Comparison of ENCODE assay signal across 12 mouse cellular contexts in genomic region chr2:18038895-18039371, GRCm38 (mm10). TPM values are rescaled to one million over a fixed set of nuclear protein-coding genes. Genes with fewer than 3 reads are reported as not detected.
A peak's percentile ranks its signal among the peaks of the same experiment; 100 is the strongest.
DNase-seq lines count a peak whose midpoint lies in the region; ATAC-seq lines count a peak whose summit lies in the region.
"Had no signal": no experiment of that assay in that cellular context is flagged by ENCODE, and none has a peak within 500 bp of the region (broad histone marks: within the 10 kb centered on the region; RNA-seq: fewer than 3 reads in every experiment).

No protein-coding gene starts in this region.

- no peak overlapping the region for H3K4me3 ChIP-seq in kidney, embryonic 15.5 days (replicated peaks)
- peak overlapping the region; percentile 39 for H3K4me3 ChIP-seq in forebrain, embryonic 11.5 days (ENCODE audit: low read depth, low read length)
- no peak overlapping the region for H3K4me3 ChIP-seq in intestine, embryonic 15.5 days (replicated peaks)
- H3K4me3 ChIP-seq in neural tube, embryonic 14.5 days (ENCODE audit: low read depth, low read length): no peak overlapping the region

- H3K4me1 ChIP-seq in kidney, embryonic 15.5 days: peaks cover 66% of the 10 kb centered on the region
- H3K4me1 ChIP-seq in forebrain, embryonic 11.5 days (replicated peaks; ENCODE audit: control insufficient read depth, insufficient read depth, low read length): peaks cover 40% of the 10 kb centered on the region
- H3K4me1 ChIP-seq in intestine, embryonic 15.5 days (replicated peaks): peaks cover 23% of the 10 kb centered on the region
- H3K4me1 ChIP-seq in neural tube, embryonic 14.5 days (ENCODE audit: control insufficient read depth, insufficient read depth, low read length): peaks cover 41% of the 10 kb centered on the region

- 54% methylated on average over 10 of the region's 10 CpGs for WGBS in kidney, embryonic 15.5 days
- WGBS in forebrain, embryonic 11.5 days: 18% methylated on average over 10 of the region's 10 CpGs
- 68% methylated on average over 10 of the region's 10 CpGs for WGBS in intestine, embryonic 15.5 days
- WGBS in neural tube, embryonic 14.5 days: 27% methylated on average over 10 of the region's 10 CpGs

- no peak overlapping the region; the same call in 1 of the 2 replicates for H3K4me2 ChIP-seq in kidney, embryonic 15.5 days
- H3K4me2 ChIP-seq in forebrain, embryonic 11.5 days (ENCODE audit: low read depth, low read length, severe bottlenecking): peak overlapping the region; percentile 82
- H3K4me2 ChIP-seq in intestine, embryonic 15.5 days (replicated peaks): no peak overlapping the region; the same call in 1 of the 2 replicates
- peak overlapping the region; percentile 61 for H3K4me2 ChIP-seq in neural tube, embryonic 14.5 days (ENCODE audit: low read depth, low read length)

- H3K27me3 ChIP-seq in kidney, embryonic 15.5 days: no peaks in the 10 kb centered on the region
- H3K27me3 ChIP-seq in forebrain, embryonic 11.5 days (ENCODE audit: control insufficient read depth, insufficient read depth, low read length): no peaks in the 10 kb centered on the region
- no peaks in the 10 kb centered on the region for H3K27me3 ChIP-seq in intestine, embryonic 15.5 days (replicated peaks)
- H3K27me3 ChIP-seq in neural tube, embryonic 14.5 days (ENCODE audit: control insufficient read depth, insufficient read depth, low read length): no peaks in the 10 kb centered on the region
- H3K27me3 ChIP-seq: lung, embryonic 15.5 days had no signal

- no peak for ATAC-seq in kidney, embryonic 15.5 days (replicated peaks; ENCODE audit: low FRiP score)
- ATAC-seq in forebrain, embryonic 11.5 days (replicated peaks; ENCODE audit: low FRiP score): no peak
- ATAC-seq in intestine, embryonic 15.5 days: no peak
- peak; percentile 27; the same call in 1 of the 2 replicates for ATAC-seq in neural tube, embryonic 14.5 days (ENCODE audit: low read depth)

- peak overlapping the region; percentile 91 for H3K27ac ChIP-seq in kidney, embryonic 15.5 days
- peak overlapping the region; percentile 97 for H3K27ac ChIP-seq in forebrain, embryonic 11.5 days (ENCODE audit: low read depth, low read length)
- H3K27ac ChIP-seq in intestine, embryonic 15.5 days: peak overlapping the region; percentile 32; the same call in 1 of the 2 replicates
- H3K27ac ChIP-seq in neural tube, embryonic 14.5 days (ENCODE audit: low read depth, low read length): peak overlapping the region; percentile 23; the same call in 1 of the 2 replicates

- no peak for DNase-seq in kidney, postnatal 25 days
- peak; percentile 70 for DNase-seq in forebrain, embryonic 11.5 days (ENCODE audit: low spot score)
- DNase-seq in adrenal gland, adult 2 months: no peak
- no peak for DNase-seq in layer of hippocampus, adult 9-10 months (ENCODE audit: low spot score)
- DNase-seq in adipocyte (ENCODE audit: low spot score): no peak
- DNase-seq: thymus, adult 2 months had no signal

- H3K36me3 ChIP-seq in kidney, embryonic 15.5 days: no peaks in the 10 kb centered on the region
- H3K36me3 ChIP-seq in forebrain, embryonic 11.5 days (ENCODE audit: control insufficient read depth, insufficient read depth, low read length): no peaks in the 10 kb centered on the region
- H3K36me3 ChIP-seq in intestine, embryonic 15.5 days: no peaks in the 10 kb centered on the region
- H3K36me3 ChIP-seq in neural tube, embryonic 14.5 days (ENCODE audit: control insufficient read depth, insufficient read depth, low read length): no peaks in the 10 kb centered on the region
- H3K36me3 ChIP-seq: lung, embryonic 15.5 days had no signal

- H3K9me3 ChIP-seq in kidney, embryonic 15.5 days (replicated peaks): no peaks in the 10 kb centered on the region
- H3K9me3 ChIP-seq in forebrain, embryonic 11.5 days (ENCODE audit: control insufficient read depth, low read length): no peaks in the 10 kb centered on the region
- no peaks in the 10 kb centered on the region for H3K9me3 ChIP-seq in intestine, embryonic 15.5 days
- no peaks in the 10 kb centered on the region for H3K9me3 ChIP-seq in neural tube, embryonic 14.5 days (ENCODE audit: control insufficient read depth, low read length)
- H3K9me3 ChIP-seq: lung, embryonic 15.5 days had no signal

- H3K9ac ChIP-seq in kidney, embryonic 15.5 days: no peak overlapping the region
- H3K9ac ChIP-seq in forebrain, embryonic 11.5 days (ENCODE audit: low read length): peak overlapping the region; percentile 92
- no peak overlapping the region for H3K9ac ChIP-seq in intestine, embryonic 15.5 days
- peak overlapping the region; percentile 63 for H3K9ac ChIP-seq in neural tube, embryonic 14.5 days (replicated peaks; ENCODE audit: low read depth, low read length)

RNA-seq across cellular contexts. Expression of gene A930004D18Rik, which starts 1.4 kb away (rescaled TPM):
- polyA plus RNA-seq in kidney, embryonic 15.5 days (2015; fragmentation: Nextera tagmentation; extraction: Ambion mirVana): 12.0 and 15.1 TPM in 2 replicates
- polyA plus RNA-seq in forebrain, embryonic 11.5 days (2014; fragmentation: Nextera tagmentation; extraction: Ambion mirVana): 12.2 and 15.4 TPM in 2 replicates
- 11.8 and 12.6 TPM in 2 replicates for polyA plus RNA-seq in intestine, embryonic 15.5 days (2015; fragmentation: Nextera tagmentation; extraction: Ambion mirVana)
- 8.2 and 8.6 TPM in 2 replicates for polyA plus RNA-seq in neural tube, embryonic 14.5 days (2014; fragmentation: Nextera tagmentation; extraction: Ambion mirVana)
- total RNA-seq in adrenal gland, adult 2 months (2021): 1 to 10 TPM in 1 of 2 experiments, under 1 TPM in 1; 0.92 to 3.3 TPM
- polyA plus RNA-seq in adrenal gland, adult 2 months (2012; rRNA removed): 0.42 and 0.70 TPM in 2 replicates

RNA-seq across cellular contexts. Expression of gene Skida1, which starts 9.9 kb away (rescaled TPM):
- polyA plus RNA-seq in kidney, embryonic 15.5 days (2015; fragmentation: Nextera tagmentation; extraction: Ambion mirVana): 10.3 and 11.8 TPM in 2 replicates
- polyA plus RNA-seq in forebrain, embryonic 11.5 days (2014; fragmentation: Nextera tagmentation; extraction: Ambion mirVana): 20.2 and 23.3 TPM in 2 replicates
- 3.2 and 3.6 TPM in 2 replicates for polyA plus RNA-seq in intestine, embryonic 15.5 days (2015; fragmentation: Nextera tagmentation; extraction: Ambion mirVana)
- polyA plus RNA-seq in neural tube, embryonic 14.5 days (2014; fragmentation: Nextera tagmentation; extraction: Ambion mirVana): 3.9 and 5.3 TPM in 2 replicates
- total RNA-seq in adrenal gland, adult 2 months (2021): 1 to 10 TPM; 2.3 to 3.8 TPM
- 1.8 and 3.1 TPM in 2 replicates for polyA plus RNA-seq in adrenal gland, adult 2 months (2012; rRNA removed)

RNA-seq across cellular contexts. Expression of gene Mllt10, which starts 16.1 kb away (rescaled TPM):
- 72.9 and 73.1 TPM in 2 replicates for polyA plus RNA-seq in kidney, embryonic 15.5 days (2015; fragmentation: Nextera tagmentation; extraction: Ambion mirVana)
- polyA plus RNA-seq in forebrain, embryonic 11.5 days (2014; fragmentation: Nextera tagmentation; extraction: Ambion mirVana): 52.9 and 54.2 TPM in 2 replicates
- polyA plus RNA-seq in intestine, embryonic 15.5 days (2015; fragmentation: Nextera tagmentation; extraction: Ambion mirVana): 55.5 TPM in 2 replicates
- 34.6 and 36.5 TPM in 2 replicates for polyA plus RNA-seq in neural tube, embryonic 14.5 days (2014; fragmentation: Nextera tagmentation; extraction: Ambion mirVana)
- total RNA-seq in adrenal gland, adult 2 months (2021): 10 to 100 TPM; 42.8 to 44.6 TPM
- polyA plus RNA-seq in adrenal gland, adult 2 months (2012; rRNA removed): 22.6 and 23.2 TPM in 2 replicates

RNA-seq across cellular contexts. Expression of gene H2al2a, which starts 42.2 kb away (rescaled TPM):
- not detected in 2 replicates for polyA plus RNA-seq in kidney, embryonic 15.5 days (2015; fragmentation: Nextera tagmentation; extraction: Ambion mirVana)
- not detected in 2 replicates for polyA plus RNA-seq in forebrain, embryonic 11.5 days (2014; fragmentation: Nextera tagmentation; extraction: Ambion mirVana)
- not detected in 2 replicates for polyA plus RNA-seq in intestine, embryonic 15.5 days (2015; fragmentation: Nextera tagmentation; extraction: Ambion mirVana)
- not detected in 2 replicates for polyA plus RNA-seq in neural tube, embryonic 14.5 days (2014; fragmentation: Nextera tagmentation; extraction: Ambion mirVana)
- total RNA-seq in adrenal gland, adult 2 months (2021): not detected
- polyA plus RNA-seq in adrenal gland, adult 2 months (2012; rRNA removed): not detected in 2 replicates
- total RNA-seq: MEL had no signal
- polyA plus RNA-seq: kidney, postnatal 0 days; lung, embryonic 15.5 days; thymus, adult 2 months had no signal

Comparison
In these comparisons a context has a peak if more than half of its experiments do, and no peak if none do; other contexts are left out.
1. H3K27ac ChIP-seq: peak in every context shown above with its lines; median percentile 97 in forebrain, embryonic 11.5 days; 91 in kidney, embryonic 15.5 days; 32 in intestine, embryonic 15.5 days; 23 in neural tube, embryonic 14.5 days.
2. H3K4me2 ChIP-seq: peak in forebrain, embryonic 11.5 days (single experiment) and neural tube, embryonic 14.5 days (single experiment); none in kidney, embryonic 15.5 days (single experiment) and intestine, embryonic 15.5 days (single experiment).
3. H3K9ac ChIP-seq: peak in forebrain, embryonic 11.5 days (single experiment) and neural tube, embryonic 14.5 days (single experiment); none in kidney, embryonic 15.5 days (single experiment) and intestine, embryonic 15.5 days (single experiment).